Mouse (Mus musculus) frontal cortex, postnatal 25 days (tissue): ENCODE results near the gene Pcsk7.

Experiments used
- DNase-seq, 2 experiments: peaks; one replicate each; pipeline ENCODE4 v3.0.0; 2022; ENCODE audit warnings: low spot score in 2 of 2

Gene Pcsk7

GRCm38 (mm10) chr9:45938952-45939637 is 32.8 kb downstream of the Pcsk7 start:
- DNase-seq = no peak

- DNase-seq = no peak
Observed at GRCm38 (mm10) chr9:45939794-45940193, 33.5 kb downstream of the Pcsk7 start.

- DNase-seq = no peak
Observed at GRCm38 (mm10) chr9:45941329-45941888, 35.1 kb downstream of the Pcsk7 start.

GRCm38 (mm10) chr9:45942464-45942863 is 36.2 kb downstream of the Pcsk7 start:
- no peak for DNase-seq

- no peak for DNase-seq
Observed at GRCm38 (mm10) chr9:45942916-45943315, 36.6 kb downstream of the Pcsk7 start.

- no peak for DNase-seq
Observed at GRCm38 (mm10) chr9:45943628-45944505, 37.6 kb downstream of the Pcsk7 start.

- no peak for DNase-seq
Observed at GRCm38 (mm10) chr9:45944506-45945400, 38.5 kb downstream of the Pcsk7 start.

GRCm38 (mm10) chr9:45945721-45946120 is 39.4 kb downstream of the Pcsk7 start:
- DNase-seq = no peak

GRCm38 (mm10) chr9:45946182-45946871 is 40.0 kb downstream of the Pcsk7 start:
- no peak for DNase-seq

GRCm38 (mm10) chr9:45946872-45947183 is 40.5 kb downstream of the Pcsk7 start:
- no peak for DNase-seq

GRCm38 (mm10) chr9:45952057-45952456 is 45.8 kb downstream of the Pcsk7 start:
- no peak for DNase-seq

- no peak for DNase-seq
Observed at GRCm38 (mm10) chr9:45952890-45953289, 46.6 kb downstream of the Pcsk7 start.

- no peak for DNase-seq
Observed at GRCm38 (mm10) chr9:45953511-45954293, 47.4 kb downstream of the Pcsk7 start.

GRCm38 (mm10) chr9:45954294-45955106 is 48.2 kb downstream of the Pcsk7 start:
- no peak for DNase-seq

GRCm38 (mm10) chr9:45955107-45955963 is 49.0 kb downstream of the Pcsk7 start, which contains the start of gene Sidt2:
Sidt2 (minus strand) TSS chr9:45955258.
- peak; percentile 74 to 79 for DNase-seq

GRCm38 (mm10) chr9:45958023-45958670 is 51.9 kb downstream of the Pcsk7 start:
- DNase-seq = no peak

GRCm38 (mm10) chr9:45958851-45959250 is 52.6 kb downstream of the Pcsk7 start:
- no peak for DNase-seq

- DNase-seq = no peak
Observed at GRCm38 (mm10) chr9:45959661-45960060, 53.4 kb downstream of the Pcsk7 start.
